Mouse (Mus musculus) forebrain, postnatal 0 days (tissue): ENCODE measurements around the gene Zfp459. TPM values are rescaled to one million over a fixed set of nuclear protein-coding genes. Genes with fewer than 3 reads are reported as not detected.
A peak's percentile ranks its signal among the peaks of the same experiment; 100 is the strongest.
"Not testable (repeated sequence)": the region's sequence is repeated elsewhere in the genome, so short reads cannot be mapped to it uniquely, and the experiment has no call there.

Source experiments
- ATAC-seq: fragments of 200-750 bp; cut with Nextera tagmentation; 2 replicates; pipeline ENCODE4 v1.8.0; 2017; ENCODE audit warnings: mild to moderate bottlenecking, moderate library complexity
- DNase-seq: peaks from one replicate; pipeline ENCODE4 v3.0.0-alpha.2; 2015
- H3K27ac ChIP-seq: fragments of 300-500 bp; sonication (generic); 2 replicates; pipeline ENCODE4 v1.5.1; 2014; ENCODE audit warnings: low read depth, mild to moderate bottlenecking, antibody characterized with exemption, low read length, moderate library complexity, mixed read lengths
- H3K27me3 ChIP-seq: fragments of 300-500 bp; sonication (generic); 2 replicates; pipeline ENCODE4 v1.6.1; 2014; ENCODE audit warnings: mild to moderate bottlenecking, low read length, mixed read lengths; ENCODE audit not compliant: insufficient read depth
- H3K36me3 ChIP-seq: fragments of 300-500 bp; sonication (generic); 2 replicates; pipeline ENCODE4 v1.6.1; 2014; ENCODE audit warnings: mild to moderate bottlenecking, moderate library complexity; ENCODE audit not compliant: insufficient read depth
- H3K4me1 ChIP-seq: fragments of 300-500 bp; sonication (generic); 2 replicates; pipeline ENCODE4 v1.6.1; 2014; ENCODE audit warnings: antibody characterized with exemption; ENCODE audit not compliant: insufficient read depth
- H3K4me2 ChIP-seq: fragments of 300-500 bp; sonication (generic); 2 replicates; pipeline ENCODE4 v1.6.1; 2014; ENCODE audit warnings: low read depth, mild to moderate bottlenecking, moderate library complexity
- H3K4me3 ChIP-seq: fragments of 300-500 bp; sonication (generic); 2 replicates; pipeline ENCODE4 v1.5.1; 2014; ENCODE audit warnings: low read depth, low read length, mixed read lengths
- H3K9ac ChIP-seq: fragments of 300-500 bp; sonication (generic); 2 replicates; pipeline ENCODE4 v1.6.1; 2014; ENCODE audit warnings: mild to moderate bottlenecking
- H3K9me3 ChIP-seq: fragments of 300-500 bp; sonication (generic); 2 replicates; pipeline ENCODE4 v1.6.1; 2016; ENCODE audit warnings: low read length
- CTCF ChIP-seq: sonication (generic); IDR thresholded peaks from 2 replicates; pipeline ENCODE4 v1.5.1; 2016; ENCODE audit warnings: antibody characterized with exemption, control low read depth, low read depth
- WGBS: fragments of 180-500 bp; shearing (Covaris S2); extraction: QIAGEN DNeasy Blood & Tissue Kit; methylation state at CpG from one replicate; pipeline ENCODE4 v1.1.7; 2014; 5-methylcytosine and 5-hydroxymethylcytosine counted together
- polyA plus RNA-seq: library from polyadenylated mRNA; unstranded; fragments of >200 nt; fragmentation: Nextera tagmentation; extraction: Ambion mirVana; gene quantifications from 2 replicates; pipeline ENCODE4 v1.2.1, GENCODE M21; 2015
- total RNA-seq: library from RNA; depleted of rRNA; stranded (reverse); fragments of >200 nt; gene quantifications from 2 replicates; pipeline ENCODE4 v1.2.3, GENCODE M21; 2014; rRNA removed

Gene Zfp459
- total and polyA plus RNA-seq, 2 experiments from 2014 or later: 0.71 to 2.1 TPM

- not testable (repeated sequence) for H3K4me1 ChIP-seq, H3K9me3 ChIP-seq, H3K36me3 ChIP-seq, H3K27me3 ChIP-seq, H3K9ac ChIP-seq, H3K27ac ChIP-seq
- 28% methylated on average over 13 of the region's 15 CpGs for WGBS
- ATAC-seq (peak; percentile 88), DNase-seq (peak; percentile 46)
- peak within 1 kb of the TSS; percentile 34 for H3K4me3 ChIP-seq
- peak within 1 kb of the TSS; percentile 55 for H3K4me2 ChIP-seq
These were observed 45.9 kb downstream of the Zfp459 start, which contains the start of the genes Gm28041 and Zfp456 for GRCm38 (mm10) chr13:67375050-67375911. Gm28041 (minus strand) TSS chr13:67375733. Zfp456 (minus strand) TSS chr13:67375810.

GRCm38 (mm10) chr13:67360131-67360744 is 61.0 kb downstream of the Zfp459 start, which contains the start of the genes Gm28044 and Zfp953:
Gm28044 (minus strand) TSS chr13:67360536.
Zfp953 (minus strand) TSS chr13:67360605.
- under 1% methylated on average over 15 of the region's 15 CpGs for WGBS
- Histone ChIP-seq H3K27ac (0 out of 2 replicates have a peak within 1 kb of the TSS, but pooled peaks have one; percentile 22), H3K27me3 (no peaks in the 10 kb centered on the region), H3K4me1 (peaks cover 5% of the 10 kb centered on the region; the same call in 1 of the 2 replicates), H3K36me3 (no peaks in the 10 kb centered on the region), H3K9ac (peak within 1 kb of the TSS; percentile 51), H3K4me3 (peak within 1 kb of the TSS; percentile 70), H3K4me2 (peak within 1 kb of the TSS; percentile 63), H3K9me3 (no peaks in the 10 kb centered on the region)
- DNase-seq (peak; percentile 90), ATAC-seq (peak; percentile 97)
- peak; percentile 34; the same call in 1 of the 2 replicates for TF ChIP-seq CTCF

Other genes with a start within 250 kb of the Zfp459 start
- 2.9 and 7.8 TPM in 2 replicates for gene Rsl1, start 248.2 kb downstream of the Zfp459 start, total RNA-seq
- gene Rsl1, start 248.2 kb downstream of the Zfp459 start, polyA plus RNA-seq: 2.9 and 3.3 TPM in 2 replicates
- 2.5 and 3.2 TPM in 2 replicates for gene Zfp455, start 226.9 kb downstream of the Zfp459 start, total RNA-seq
- gene Zfp455, start 226.9 kb downstream of the Zfp459 start, polyA plus RNA-seq: 0.67 and 1.2 TPM in 2 replicates
- 15.5 and 16.6 TPM in 2 replicates for gene Zfp458, start 143.0 kb downstream of the Zfp459 start, total RNA-seq
- 2.9 and 3.1 TPM in 2 replicates for gene Zfp458, start 143.0 kb downstream of the Zfp459 start, polyA plus RNA-seq
- 0.81 and 1.5 TPM in 2 replicates for gene Zfp457, start 114.9 kb downstream of the Zfp459 start, total RNA-seq
- 0.31 and 0.41 TPM in 2 replicates for gene Zfp457, start 114.9 kb downstream of the Zfp459 start, polyA plus RNA-seq
- 3.0 and 3.2 TPM in 2 replicates for gene Zfp595, start 88.8 kb downstream of the Zfp459 start, total RNA-seq
- 0.50 and 0.54 TPM in 2 replicates for gene Zfp595, start 88.8 kb downstream of the Zfp459 start, polyA plus RNA-seq
- gene Gm28044, start 60.9 kb downstream of the Zfp459 start, total RNA-seq: not detected in 2 replicates
- not detected in 2 replicates for gene Gm28044, start 60.9 kb downstream of the Zfp459 start, polyA plus RNA-seq
- gene Zfp953, start 60.8 kb downstream of the Zfp459 start, total RNA-seq: 1.2 and 2.0 TPM in 2 replicates
- gene Zfp953, start 60.8 kb downstream of the Zfp459 start, polyA plus RNA-seq: 0.19 and 0.39 TPM in 2 replicates
- gene Gm28041, start 45.7 kb downstream of the Zfp459 start, total RNA-seq: not detected in 2 replicates
- gene Gm28041, start 45.7 kb downstream of the Zfp459 start, polyA plus RNA-seq: not detected in 2 replicates
- 0.57 and 1.1 TPM in 2 replicates for gene Zfp456, start 45.6 kb downstream of the Zfp459 start, total RNA-seq
- gene Zfp456, start 45.6 kb downstream of the Zfp459 start, polyA plus RNA-seq: 0.18 and 0.23 TPM in 2 replicates
- gene Zfp429, start 21.6 kb downstream of the Zfp459 start, total RNA-seq: 2.4 and 12.1 TPM in 2 replicates
- gene Zfp429, start 21.6 kb downstream of the Zfp459 start, polyA plus RNA-seq: 1.1 and 1.6 TPM in 2 replicates
- gene Zfp874a, start 30.2 kb upstream of the Zfp459 start, total RNA-seq: 10.0 and 12.8 TPM in 2 replicates
- gene Zfp874a, start 30.2 kb upstream of the Zfp459 start, polyA plus RNA-seq: 3.6 and 4.7 TPM in 2 replicates
- gene Zfp874b, start 62.8 kb upstream of the Zfp459 start, total RNA-seq: 9.3 and 17.5 TPM in 2 replicates
- 2.3 TPM in 2 replicates for gene Zfp874b, start 62.8 kb upstream of the Zfp459 start, polyA plus RNA-seq
- 4.9 and 9.2 TPM in 2 replicates for gene Zfp58, start 79.1 kb upstream of the Zfp459 start, total RNA-seq
- gene Zfp58, start 79.1 kb upstream of the Zfp459 start, polyA plus RNA-seq: 3.6 and 4.9 TPM in 2 replicates
- gene Gm26965, start 104.7 kb upstream of the Zfp459 start, total RNA-seq: 0.43 TPM in 1 of 2 replicates, not detected in the other
- gene Gm26965, start 104.7 kb upstream of the Zfp459 start, polyA plus RNA-seq: 0.19 TPM in 1 of 2 replicates, not detected in the other
- 26.8 and 29.2 TPM in 2 replicates for gene Zfp87, start 104.8 kb upstream of the Zfp459 start, total RNA-seq
- 33.9 and 40.1 TPM in 2 replicates for gene Zfp87, start 104.8 kb upstream of the Zfp459 start, polyA plus RNA-seq
- gene Zfp748, start 132.4 kb upstream of the Zfp459 start, total RNA-seq: 19.3 and 20.9 TPM in 2 replicates
- 6.8 and 7.1 TPM in 2 replicates for gene Zfp748, start 132.4 kb upstream of the Zfp459 start, polyA plus RNA-seq
- gene Zfp729b, start 188.3 kb upstream of the Zfp459 start, total RNA-seq: 17.9 and 18.9 TPM in 2 replicates
- 4.2 and 4.3 TPM in 2 replicates for gene Zfp729b, start 188.3 kb upstream of the Zfp459 start, polyA plus RNA-seq
- gene Gm49345, start 216.4 kb upstream of the Zfp459 start, total RNA-seq: not detected in 2 replicates
- gene Gm49345, start 216.4 kb upstream of the Zfp459 start, polyA plus RNA-seq: 1.7 and 2.2 TPM in 2 replicates
- gene Zfp729a, start 216.4 kb upstream of the Zfp459 start, total RNA-seq: 7.8 and 9.1 TPM in 2 replicates
- 2.6 and 3.1 TPM in 2 replicates for gene Zfp729a, start 216.4 kb upstream of the Zfp459 start, polyA plus RNA-seq